Mouse (Mus musculus) olfactory bulb, adult 2 months (tissue): ENCODE results near the gene Btbd18.

Source experiments
- CTCF ChIP-seq: fragments of 200-500 bp; IDR thresholded peaks from 2 replicates; pipeline ENCODE4 v1.5.1; 2012; ENCODE audit warnings: low read depth, mild to moderate bottlenecking, low read length, moderate library complexity; ENCODE audit not compliant: insufficient read depth
- POLR2A ChIP-seq: fragments of 200-500 bp; IDR thresholded peaks from 2 replicates; pipeline ENCODE4 v1.6.1; 2012; ENCODE audit warnings: mild to moderate bottlenecking, low read depth, low read length, moderate library complexity; ENCODE audit not compliant: insufficient read depth

- TF ChIP-seq POLR2A (no peak), CTCF (no peak)
Observed at GRCm38 (mm10) chr2:84648369-84648768, 10.5 kb upstream of the Btbd18 start.
